Mouse (Mus musculus): Measurements from ENCODE around the gene Idh3a. TPM values are rescaled to one million over a fixed set of nuclear protein-coding genes. Genes with fewer than 3 reads are reported as not detected.
"Not testable (repeated sequence)": the region's sequence is repeated elsewhere in the genome, so short reads cannot be mapped to it uniquely, and the experiment has no call there.

Idh3a gene
- polyA plus RNA-seq, 1 experiment from 2014 or later, result 522 TPM

DNA sequence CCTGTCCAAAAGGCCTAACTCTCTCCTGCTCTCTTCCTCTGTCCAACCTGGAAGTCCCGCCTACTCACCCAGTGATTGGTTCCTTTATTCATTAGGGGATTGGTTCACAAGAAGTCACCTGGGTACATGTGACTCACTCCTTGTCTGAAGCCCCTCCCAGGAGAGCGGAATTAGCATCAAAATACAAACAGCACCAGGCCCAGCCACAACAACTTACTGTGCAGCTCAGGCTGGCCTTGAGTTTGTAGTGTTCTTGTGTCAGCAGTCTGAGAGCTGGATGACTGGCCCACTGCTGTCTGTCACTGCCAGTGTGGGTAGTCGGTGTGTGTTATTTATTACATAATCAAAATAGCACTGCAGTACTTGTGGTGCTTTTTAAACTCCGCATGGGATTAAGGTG, 7.5 kb downstream of the Idh3a start:
- not testable (repeated sequence) for H3K4me3 ChIP-seq; ATAC-seq (replicated peaks; ENCODE audit: insufficient number of reproducible peaks, insufficient read depth, low FRiP score, low read depth); H3K4me2 ChIP-seq; H3K27me3 ChIP-seq; H3K27ac ChIP-seq; H3K9me3 ChIP-seq (replicated peaks); H3K9ac ChIP-seq
- Histone ChIP-seq H3K4me1 (replicated peaks) (peaks cover 38% of the 10 kb centered on the region), H3K36me3 (peaks cover 79% of the 10 kb centered on the region)
- 76% methylated on average over 4 of the region's 4 CpGs for WGBS

DNA sequence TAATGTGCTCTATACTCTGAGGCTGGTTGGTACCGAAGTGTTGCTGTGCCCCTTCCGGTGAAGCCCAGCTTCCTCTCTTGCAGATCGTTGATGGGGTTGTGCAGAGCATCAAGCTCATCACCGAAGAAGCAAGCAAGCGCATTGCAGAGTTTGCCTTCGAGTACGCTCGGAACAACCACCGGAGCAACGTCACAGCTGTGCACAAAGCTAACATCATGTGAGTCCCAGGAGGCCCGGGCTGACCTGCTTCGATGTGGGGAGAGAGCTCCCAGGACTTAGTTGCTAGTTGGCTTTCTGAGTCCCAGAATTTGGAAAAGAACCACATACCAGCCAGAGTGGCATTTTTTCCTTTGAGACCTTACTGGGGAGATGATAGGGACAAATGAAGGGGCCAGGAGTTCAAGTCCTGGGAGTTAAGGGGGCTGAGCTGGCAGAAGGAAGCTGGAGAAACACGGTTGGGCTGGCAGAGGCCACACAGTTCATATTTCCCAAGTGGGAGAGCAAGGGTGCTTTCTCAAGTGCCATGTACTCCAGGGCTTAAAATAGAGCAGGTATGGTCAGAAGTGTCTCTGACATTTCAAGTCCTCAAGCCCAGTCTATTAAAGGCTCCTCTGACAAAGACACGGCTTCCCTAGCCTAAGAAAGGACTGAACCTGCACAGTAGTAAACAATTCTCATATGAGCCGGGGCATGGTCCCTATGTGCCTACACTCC, 10.8 kb downstream of the Idh3a start:
- Histone ChIP-seq H3K4me3 (no peak overlapping the region), H3K36me3 (peaks cover 93% of the 10 kb centered on the region), H3K27me3 (no peaks in the 10 kb centered on the region), H3K9ac (no peak overlapping the region), H3K4me1 (replicated peaks) (peaks cover 34% of the 10 kb centered on the region), H3K27ac (peak overlapping the region; percentile 73), H3K4me2 (no peak overlapping the region), H3K9me3 (replicated peaks) (no peaks in the 10 kb centered on the region)
- ATAC-seq (replicated peaks; ENCODE audit: insufficient number of reproducible peaks, insufficient read depth, low FRiP score, low read depth), result peak; percentile 78; the same call in 1 of the 2 replicates
- 62% methylated on average over 15 of the region's 15 CpGs for WGBS

DNA sequence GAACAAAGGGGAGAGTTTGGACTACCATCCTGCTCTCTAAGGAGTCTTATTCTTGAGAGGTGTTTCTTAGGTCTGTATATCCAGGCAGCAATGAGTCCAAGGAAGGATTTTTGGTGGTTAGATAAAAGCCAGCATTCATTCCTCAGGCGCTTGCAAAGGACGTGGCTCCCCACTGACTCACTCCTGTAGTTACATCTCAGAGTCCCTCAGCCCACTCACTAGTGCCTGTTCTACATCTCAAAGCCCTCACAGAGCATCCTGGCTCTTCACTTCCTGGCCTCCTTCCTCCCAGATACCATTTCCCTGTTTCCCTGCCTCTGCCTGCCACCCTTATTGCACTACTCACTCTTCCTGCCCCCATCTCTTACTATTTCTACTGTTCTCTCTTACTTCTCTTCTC, 16.3 kb downstream of the Idh3a start:
- 77% methylated on average over 2 of the region's 2 CpGs for WGBS
- H3K9me3 ChIP-seq (replicated peaks), result no peaks in the 10 kb centered on the region
- H3K4me3 ChIP-seq, result no peak overlapping the region

DNA sequence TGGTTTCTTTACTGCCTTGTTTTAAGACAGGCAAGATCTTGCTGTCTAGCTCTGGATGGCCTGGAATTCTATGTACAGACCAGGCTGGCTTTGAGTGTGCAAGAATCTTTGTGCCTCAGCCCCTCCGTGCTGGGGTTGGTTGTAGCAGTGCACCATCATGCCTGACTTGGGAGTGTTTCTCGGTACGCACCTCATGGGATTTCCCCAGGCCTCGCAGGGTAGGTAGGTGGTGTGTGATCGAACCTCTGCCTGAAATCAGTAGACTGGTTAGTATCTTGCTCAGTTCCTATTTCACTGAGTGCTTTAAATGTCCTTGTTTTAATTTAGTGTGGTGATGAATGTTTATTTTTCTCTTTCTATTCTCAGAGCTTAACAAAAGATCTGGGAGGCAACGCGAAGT, 16.8 kb downstream of the Idh3a start:
- peaks cover 70% of the 10 kb centered on the region for H3K36me3 ChIP-seq
- H3K4me2 ChIP-seq, result no peak overlapping the region
- no peak overlapping the region for H3K4me3 ChIP-seq
- H3K4me1 ChIP-seq (replicated peaks), result peaks cover 1% of the 10 kb centered on the region; the same call in 1 of the 2 replicates
- no peaks in the 10 kb centered on the region for H3K27me3 ChIP-seq
- ATAC-seq (replicated peaks; ENCODE audit: insufficient number of reproducible peaks, insufficient read depth, low FRiP score, low read depth), result no peak
- H3K9me3 ChIP-seq (replicated peaks), result no peaks in the 10 kb centered on the region
- H3K9ac ChIP-seq, result no peak overlapping the region
- WGBS, result 85% methylated on average over 7 of the region's 7 CpGs
- no peak overlapping the region for H3K27ac ChIP-seq

More for the DNA sequence above, 16.3 kb downstream of the Idh3a start:
- Histone ChIP-seq H3K27me3 (no peaks in the 10 kb centered on the region), H3K27ac (no peak overlapping the region), H3K4me2 (no peak overlapping the region), H3K4me1 (replicated peaks) (peaks cover 6% of the 10 kb centered on the region; the same call in 1 of the 2 replicates), H3K36me3 (peaks cover 73% of the 10 kb centered on the region), H3K9ac (no peak overlapping the region)
- no peak for ATAC-seq (replicated peaks; ENCODE audit: insufficient number of reproducible peaks, insufficient read depth, low FRiP score, low read depth)

DNA sequence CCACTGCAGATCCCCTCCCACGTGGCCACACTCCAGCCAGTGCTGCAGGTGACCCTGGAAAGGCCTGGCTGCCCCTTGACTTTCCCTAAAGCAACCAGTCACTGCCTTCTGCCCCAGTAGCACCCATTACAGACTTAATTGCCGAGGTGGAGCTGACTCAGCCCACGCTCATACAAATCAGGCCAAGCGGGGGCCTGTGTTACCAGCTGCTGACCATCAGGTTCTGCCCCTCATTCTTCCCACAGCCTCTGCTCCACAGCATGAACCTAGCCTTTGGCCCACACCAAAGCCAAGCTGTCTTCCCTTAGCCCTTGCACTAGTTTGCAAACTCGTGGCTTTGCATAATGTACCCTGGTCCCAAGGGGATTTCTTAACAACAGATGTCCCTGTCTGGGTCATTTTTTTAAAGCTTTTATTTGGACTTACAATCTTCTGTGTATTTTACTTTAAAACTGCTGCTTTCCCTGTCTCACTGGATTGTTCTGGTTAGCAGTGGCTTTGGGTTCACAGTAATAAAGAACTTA, 18.1 kb downstream of the Idh3a start:
- no peaks in the 10 kb centered on the region for H3K27me3 ChIP-seq
- H3K27ac ChIP-seq, result no peak overlapping the region
- ATAC-seq (replicated peaks; ENCODE audit: insufficient number of reproducible peaks, insufficient read depth, low FRiP score, low read depth), result no peak
- H3K36me3 ChIP-seq, result peaks cover 57% of the 10 kb centered on the region
- no peaks in the 10 kb centered on the region for H3K9me3 ChIP-seq (replicated peaks)
- no peak overlapping the region for H3K4me3 ChIP-seq
- no peaks in the 10 kb centered on the region for H3K4me1 ChIP-seq (replicated peaks)
- WGBS, result 68% methylated on average over 5 of the region's 5 CpGs
- H3K9ac ChIP-seq, result no peak overlapping the region
- no peak overlapping the region for H3K4me2 ChIP-seq

DNA sequence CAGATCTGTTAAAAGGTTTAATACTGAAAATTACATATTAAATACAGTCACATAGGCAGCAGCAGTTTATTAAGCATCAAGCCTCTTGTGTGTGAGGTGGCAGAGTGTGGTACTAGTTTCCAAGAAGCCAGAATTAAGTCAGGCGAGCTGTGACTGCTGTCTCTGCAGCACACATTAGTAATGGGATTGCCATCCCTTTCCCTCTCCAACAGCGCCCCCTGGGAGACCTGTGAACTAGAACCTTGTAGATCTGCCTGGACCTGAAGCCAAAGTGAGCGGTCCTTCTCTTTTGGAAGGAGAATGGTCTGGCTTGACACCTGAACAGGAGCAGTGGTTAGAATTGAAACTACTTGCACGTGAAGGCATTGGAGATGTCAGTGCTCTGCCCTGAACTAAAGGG, 18.8 kb downstream of the Idh3a start:
- 55% methylated on average over 4 of the region's 4 CpGs for WGBS

DNA sequence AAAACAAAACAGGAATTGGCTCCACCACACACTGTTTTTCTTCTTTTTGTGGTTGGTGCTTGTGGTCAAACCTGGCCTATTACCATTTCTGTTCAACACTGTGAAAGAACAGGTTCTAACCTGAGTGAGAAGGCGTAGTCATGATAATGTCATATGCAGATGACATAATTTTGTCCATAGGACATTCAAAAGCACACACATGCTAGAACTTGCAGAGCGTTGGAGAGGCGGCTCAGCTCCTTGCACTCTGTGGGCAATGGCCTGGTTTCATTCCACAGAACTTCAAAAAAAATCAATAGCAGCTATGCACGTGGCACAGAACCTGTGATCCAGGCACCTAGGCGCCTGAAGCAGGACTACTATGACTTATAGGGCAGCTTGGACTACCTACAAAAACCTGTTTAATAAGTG, 26.7 kb downstream of the Idh3a start:
- 76% methylated on average over 5 of the region's 5 CpGs for WGBS
- H3K4me2 ChIP-seq, result no peak overlapping the region
- H3K36me3 ChIP-seq, result no peaks in the 10 kb centered on the region

More for the DNA sequence above, 18.8 kb downstream of the Idh3a start:
- Histone ChIP-seq H3K9ac (no peak overlapping the region), H3K4me1 (replicated peaks) (no peaks in the 10 kb centered on the region), H3K36me3 (peaks cover 51% of the 10 kb centered on the region), H3K27ac (no peak overlapping the region), H3K4me2 (no peak overlapping the region), H3K9me3 (replicated peaks) (no peaks in the 10 kb centered on the region), H3K4me3 (no peak overlapping the region), H3K27me3 (no peaks in the 10 kb centered on the region)
- ATAC-seq (replicated peaks; ENCODE audit: insufficient number of reproducible peaks, insufficient read depth, low FRiP score, low read depth), result no peak

DNA sequence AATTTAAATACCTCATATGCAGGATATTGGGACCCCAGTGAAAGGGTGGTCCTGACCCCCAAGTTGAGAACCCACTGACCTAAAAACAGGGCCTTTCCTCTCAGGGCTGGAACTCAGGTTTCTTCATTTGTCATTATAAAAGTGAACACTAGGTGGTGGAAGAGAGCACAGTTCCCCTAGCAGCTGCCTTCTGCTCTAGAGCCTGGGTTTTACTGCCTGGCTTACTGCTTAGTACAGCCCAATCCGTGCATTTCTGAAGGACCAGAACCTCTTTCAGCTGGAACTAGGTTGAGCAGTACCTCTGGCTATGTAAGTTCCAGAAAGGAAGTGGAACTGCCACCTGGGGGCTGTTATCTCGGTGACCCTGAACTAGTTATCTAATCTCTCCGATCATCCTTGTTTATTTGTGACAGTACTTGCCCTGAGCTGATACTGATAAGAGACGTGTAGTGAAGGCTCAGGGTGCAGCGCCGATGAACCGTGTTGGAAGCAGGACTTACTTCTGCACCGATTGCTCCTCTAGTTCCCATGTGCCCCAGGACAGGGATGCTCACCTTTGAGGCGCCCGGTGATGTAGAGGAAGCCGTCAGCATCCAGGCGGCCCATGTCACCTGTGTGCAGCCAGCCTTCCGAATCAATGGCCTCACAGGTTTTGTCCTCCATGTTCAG, 28.2 kb downstream of the Idh3a start:
- no peaks in the 10 kb centered on the region for H3K36me3 ChIP-seq
- 46% methylated on average over 13 of the region's 13 CpGs for WGBS
- no peak overlapping the region for H3K27ac ChIP-seq
- H3K27me3 ChIP-seq, result no peaks in the 10 kb centered on the region
- no peaks in the 10 kb centered on the region for H3K9me3 ChIP-seq (replicated peaks)
- ATAC-seq (replicated peaks; ENCODE audit: insufficient number of reproducible peaks, insufficient read depth, low FRiP score, low read depth), result peak; percentile 55; the same call in 1 of the 2 replicates
- H3K9ac ChIP-seq, result no peak overlapping the region
- no peak overlapping the region for H3K4me2 ChIP-seq
- H3K4me3 ChIP-seq, result no peak overlapping the region
- H3K4me1 ChIP-seq (replicated peaks), result peaks cover 3% of the 10 kb centered on the region; the same call in 1 of the 2 replicates

More for the DNA sequence above, 26.7 kb downstream of the Idh3a start:
- Histone ChIP-seq H3K4me1 (replicated peaks) (peaks cover 3% of the 10 kb centered on the region; the same call in 1 of the 2 replicates), H3K4me3 (no peak overlapping the region), H3K27ac (no peak overlapping the region), H3K27me3 (no peaks in the 10 kb centered on the region), H3K9ac (no peak overlapping the region), H3K9me3 (replicated peaks) (no peaks in the 10 kb centered on the region)
- no peak for ATAC-seq (replicated peaks; ENCODE audit: insufficient number of reproducible peaks, insufficient read depth, low FRiP score, low read depth)

DNA sequence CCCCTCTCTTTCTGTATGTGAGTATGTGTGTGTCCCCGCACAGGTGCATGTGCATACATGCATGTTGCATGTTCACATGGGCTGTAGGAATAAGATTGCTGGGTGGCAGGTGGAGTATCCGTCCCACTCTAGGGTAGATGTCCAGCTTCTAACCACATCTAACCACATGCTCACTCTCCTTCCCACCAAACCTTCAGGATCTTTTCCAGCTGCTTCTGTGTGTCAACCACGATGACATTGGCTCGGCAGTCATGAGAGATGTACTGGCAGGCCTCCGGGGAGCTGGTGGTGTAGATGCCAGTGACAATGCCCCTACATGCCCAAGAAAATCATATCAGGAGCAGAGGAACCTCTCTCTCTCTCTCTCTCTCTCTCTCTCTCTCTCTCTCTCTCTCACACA, 41.1 kb downstream of the Idh3a start:
- Histone ChIP-seq H3K36me3 (no peaks in the 10 kb centered on the region), H3K27me3 (no peaks in the 10 kb centered on the region), H3K4me3 (no peak overlapping the region), H3K4me1 (replicated peaks) (no peaks in the 10 kb centered on the region), H3K27ac (no peak overlapping the region), H3K4me2 (no peak overlapping the region), H3K9me3 (replicated peaks) (no peaks in the 10 kb centered on the region), H3K9ac (no peak overlapping the region)
- whole genome bisulfite sequencing, result 84% methylated on average over 5 of the region's 5 CpGs
- no peak for ATAC-seq (replicated peaks; ENCODE audit: insufficient number of reproducible peaks, insufficient read depth, low FRiP score, low read depth)

DNA sequence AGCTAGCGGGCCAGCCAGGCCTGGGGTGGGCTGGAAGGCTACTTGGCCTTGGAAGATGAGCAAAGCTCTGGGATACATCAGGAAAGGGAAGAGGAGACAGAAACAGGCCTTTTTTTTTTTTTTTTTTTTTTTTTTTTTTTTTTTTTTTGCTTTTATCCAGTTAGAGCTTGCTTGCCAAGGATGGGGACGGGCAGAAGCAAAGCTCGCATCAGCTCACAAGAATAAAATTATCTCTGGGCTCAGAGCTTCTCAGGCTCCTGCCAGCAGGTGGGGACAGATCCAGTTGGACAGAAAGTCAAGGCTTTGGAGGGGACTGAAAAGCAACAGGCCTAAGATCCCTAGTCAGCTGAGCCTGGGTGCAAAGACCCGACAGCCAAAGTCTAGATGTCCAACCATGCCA, 42.6 kb downstream of the Idh3a start:
- H3K27me3 ChIP-seq, result no peaks in the 10 kb centered on the region
- ATAC-seq (replicated peaks; ENCODE audit: insufficient number of reproducible peaks, insufficient read depth, low FRiP score, low read depth), result no peak
- H3K36me3 ChIP-seq, result no peaks in the 10 kb centered on the region
- H3K4me2 ChIP-seq, result no peak overlapping the region
- 78% methylated on average over 4 of the region's 4 CpGs for WGBS
- H3K9me3 ChIP-seq (replicated peaks), result no peaks in the 10 kb centered on the region
- H3K9ac ChIP-seq, result no peak overlapping the region
- H3K27ac ChIP-seq, result no peak overlapping the region
- peaks cover 1% of the 10 kb centered on the region for H3K4me1 ChIP-seq (replicated peaks)
- H3K4me3 ChIP-seq, result no peak overlapping the region

DNA sequence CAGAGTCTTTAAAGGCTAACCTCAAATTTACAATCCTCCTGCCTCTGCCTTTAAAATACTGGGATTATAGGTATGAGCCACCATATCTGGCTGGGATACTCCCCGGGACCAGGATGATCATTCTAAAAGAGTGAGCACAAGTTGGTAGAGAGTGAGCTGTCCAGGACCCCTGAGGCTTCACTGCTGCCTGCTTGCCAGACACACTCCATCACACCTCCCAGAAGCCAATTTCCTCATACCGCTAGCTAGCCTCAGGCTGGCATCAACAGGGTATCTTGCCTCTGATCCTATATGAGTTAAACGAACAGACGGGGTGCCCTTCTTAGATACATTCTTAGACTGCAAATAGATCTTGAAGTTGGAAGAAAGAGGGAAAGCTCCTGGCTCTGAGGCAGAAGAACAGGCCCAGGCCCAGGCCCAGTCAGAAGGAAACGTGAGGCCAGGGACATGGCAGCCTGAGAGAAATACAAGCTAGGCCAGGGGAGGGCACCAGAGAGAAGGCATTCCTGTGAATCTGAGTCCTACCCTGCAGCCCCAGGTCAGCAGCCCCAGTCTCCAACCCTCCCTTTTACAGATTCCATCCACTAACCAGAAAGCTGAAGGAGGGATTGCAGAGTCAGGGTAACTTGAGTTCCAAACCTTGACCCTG, 43.6 kb downstream of the Idh3a start:
- Histone ChIP-seq H3K27me3 (no peaks in the 10 kb centered on the region), H3K9me3 (replicated peaks) (no peaks in the 10 kb centered on the region), H3K27ac (no peak overlapping the region), H3K4me1 (replicated peaks) (peaks cover 8% of the 10 kb centered on the region), H3K4me3 (no peak overlapping the region), H3K4me2 (no peak overlapping the region), H3K36me3 (no peaks in the 10 kb centered on the region), H3K9ac (no peak overlapping the region)
- 79% methylated on average over 5 of the region's 5 CpGs for WGBS
- ATAC-seq (replicated peaks; ENCODE audit: insufficient number of reproducible peaks, insufficient read depth, low FRiP score, low read depth), result no peak

Measured in heart, embryonic 15.5 days (tissue).